Mouse (Mus musculus): Measurements from ENCODE around the gene R3hdm1. TPM values are rescaled to one million over a fixed set of nuclear protein-coding genes. Genes with fewer than 3 reads are reported as not detected.

Gene R3hdm1
- total RNA-seq (2021): 100 to 1,000 TPM; 327 to 329 TPM

GRCm38 (mm10) chr1:128102641-128103461 lies at the start of gene R3hdm1, which contains the start of gene Zranb3:
Gene R3hdm1 (plus strand): TSS chr1:128103301.
Gene Zranb3 (minus strand): TSS chr1:128103047.
- DNase-seq (ENCODE audit: extremely low spot score in 1 of 2, low spot score in 2 of 2): peak; percentile 97 to 100
- intact Hi-C loops (cut with DNase I): no loop called here

- DNase-seq (ENCODE audit: extremely low spot score in 1 of 2, low spot score in 2 of 2): no peak
- intact Hi-C loops (cut with DNase I): no loop called here
These were observed 45.8 kb upstream of the R3hdm1 start for GRCm38 (mm10) chr1:128057269-128057668.

GRCm38 (mm10) chr1:128058625-128059024 lies 44.5 kb upstream of the R3hdm1 start:
- intact Hi-C loops (cut with DNase I): no loop called here
- DNase-seq (ENCODE audit: extremely low spot score in 1 of 2, low spot score in 2 of 2): no peak

GRCm38 (mm10) chr1:128060655-128061344 lies 42.3 kb upstream of the R3hdm1 start:
- intact Hi-C loops (cut with DNase I): no loop called here
- no peak for DNase-seq (ENCODE audit: extremely low spot score in 1 of 2, low spot score in 2 of 2)

- no peak for DNase-seq (ENCODE audit: extremely low spot score in 1 of 2, low spot score in 2 of 2)
- intact Hi-C loops (cut with DNase I): no loop called here
These were observed 41.7 kb upstream of the R3hdm1 start for GRCm38 (mm10) chr1:128061401-128061800.

- DNase-seq (ENCODE audit: extremely low spot score in 1 of 2, low spot score in 2 of 2): no peak
- intact Hi-C loops (cut with DNase I): no loop called here
These were observed 40.9 kb upstream of the R3hdm1 start for GRCm38 (mm10) chr1:128062167-128062566.

GRCm38 (mm10) chr1:128064716-128065115 lies 38.4 kb upstream of the R3hdm1 start:
- no peak for DNase-seq (ENCODE audit: extremely low spot score in 1 of 2, low spot score in 2 of 2)
- intact Hi-C loops (cut with DNase I): no loop called here

GRCm38 (mm10) chr1:128068945-128069397 lies 34.1 kb upstream of the R3hdm1 start:
- DNase-seq (ENCODE audit: extremely low spot score in 1 of 2, low spot score in 2 of 2): no peak
- intact Hi-C loops (cut with DNase I): no loop called here

- intact Hi-C loops (cut with DNase I): loop anchor here (5.0 kb wide), 1 partner anchor 38 kb away; no protein-coding TSS in a partner anchor
- DNase-seq (ENCODE audit: extremely low spot score in 1 of 2, low spot score in 2 of 2): no peak
These were observed 33.1 kb upstream of the R3hdm1 start for GRCm38 (mm10) chr1:128070003-128070402.

GRCm38 (mm10) chr1:128073051-128073450 lies 30.1 kb upstream of the R3hdm1 start:
- DNase-seq (ENCODE audit: extremely low spot score in 1 of 2, low spot score in 2 of 2): no peak
- intact Hi-C loops (cut with DNase I): loop anchor here (5.0 kb wide), 1 partner anchor 41 kb away; no protein-coding TSS in a partner anchor

GRCm38 (mm10) chr1:128076791-128077479 lies 26.2 kb upstream of the R3hdm1 start:
- no peak for DNase-seq (ENCODE audit: extremely low spot score in 1 of 2, low spot score in 2 of 2)
- intact Hi-C loops (cut with DNase I): no loop called here

GRCm38 (mm10) chr1:128077788-128078187 lies 25.3 kb upstream of the R3hdm1 start:
- DNase-seq (ENCODE audit: extremely low spot score in 1 of 2, low spot score in 2 of 2): no peak

GRCm38 (mm10) chr1:128078646-128079045 lies 24.5 kb upstream of the R3hdm1 start:
- no peak for DNase-seq (ENCODE audit: extremely low spot score in 1 of 2, low spot score in 2 of 2)
- intact Hi-C loops (cut with DNase I): no loop called here

More at GRCm38 (mm10) chr1:128077788-128078187, 25.3 kb upstream of the R3hdm1 start:
- intact Hi-C loops (cut with DNase I): no loop called here

GRCm38 (mm10) chr1:128080936-128081696 lies 22.0 kb upstream of the R3hdm1 start:
- intact Hi-C loops (cut with DNase I): no loop called here
- no peak for DNase-seq (ENCODE audit: extremely low spot score in 1 of 2, low spot score in 2 of 2)

- DNase-seq (ENCODE audit: extremely low spot score in 1 of 2, low spot score in 2 of 2): no peak
- intact Hi-C loops (cut with DNase I): no loop called here
These were observed 21.2 kb upstream of the R3hdm1 start for GRCm38 (mm10) chr1:128081873-128082272.

- peak in 1 of 2 experiments; percentile 45 for DNase-seq (ENCODE audit: extremely low spot score in 1 of 2, low spot score in 2 of 2)
- intact Hi-C loops (cut with DNase I): no loop called here
These were observed 20.3 kb upstream of the R3hdm1 start for GRCm38 (mm10) chr1:128082800-128083199.

- intact Hi-C loops (cut with DNase I): no loop called here
- no peak for DNase-seq (ENCODE audit: extremely low spot score in 1 of 2, low spot score in 2 of 2)
These were observed 8.4 kb upstream of the R3hdm1 start for GRCm38 (mm10) chr1:128094686-128095085.

GRCm38 (mm10) chr1:128098309-128098708 lies 4.8 kb upstream of the R3hdm1 start:
- intact Hi-C loops (cut with DNase I): no loop called here
- DNase-seq (ENCODE audit: extremely low spot score in 1 of 2, low spot score in 2 of 2): no peak

GRCm38 (mm10) chr1:128102251-128102640 lies 855 bp upstream of the R3hdm1 start:
- intact Hi-C loops (cut with DNase I): no loop called here
- DNase-seq (ENCODE audit: extremely low spot score in 1 of 2, low spot score in 2 of 2): peak in 1 of 2 experiments; percentile 33

All from left cerebral cortex, postnatal 10 days (tissue).